Mouse (Mus musculus) G1E-ER4 (cell line): ENCODE measurements around the gene Tomm40. TPM values are rescaled to one million over a fixed set of nuclear protein-coding genes. Genes with fewer than 3 reads are reported as not detected.

ENCODE experiments used
- GATA1 ChIP-seq: IDR thresholded peaks from one replicate; pipeline ENCODE4 v1.8.0; 2012; ENCODE audit warnings: low read length, inconsistent platforms
- polyA plus RNA-seq: library from polyadenylated mRNA; stranded (reverse); fragments of >175 nt; gene quantifications from 2 replicates; pipeline ENCODE4 v1.2.3, GENCODE M21; 2012

Gene Tomm40
- polyA plus RNA-seq, 1 experiment: 694 TPM

DNA sequence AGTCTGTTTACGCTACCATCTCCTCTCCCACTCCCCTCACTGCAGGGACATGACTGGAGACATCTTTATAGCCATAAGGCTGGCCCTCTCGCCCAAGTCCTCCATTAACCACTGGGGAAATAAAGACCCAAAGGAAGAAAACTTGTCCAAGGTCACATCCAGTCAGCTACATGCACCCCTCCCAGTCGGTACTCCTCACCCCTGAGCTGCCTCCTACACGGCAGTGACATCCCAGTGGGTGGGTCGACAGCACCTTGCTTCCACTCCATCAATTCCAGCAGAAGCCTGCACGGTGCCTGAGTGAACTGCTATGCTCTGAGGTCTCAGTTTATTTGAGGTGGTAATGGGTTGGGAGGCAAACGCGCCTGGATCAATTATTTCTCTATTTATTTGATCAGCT lies 51.3 kb downstream of the Tomm40 start:
- TF ChIP-seq GATA1: no peak

DNA sequence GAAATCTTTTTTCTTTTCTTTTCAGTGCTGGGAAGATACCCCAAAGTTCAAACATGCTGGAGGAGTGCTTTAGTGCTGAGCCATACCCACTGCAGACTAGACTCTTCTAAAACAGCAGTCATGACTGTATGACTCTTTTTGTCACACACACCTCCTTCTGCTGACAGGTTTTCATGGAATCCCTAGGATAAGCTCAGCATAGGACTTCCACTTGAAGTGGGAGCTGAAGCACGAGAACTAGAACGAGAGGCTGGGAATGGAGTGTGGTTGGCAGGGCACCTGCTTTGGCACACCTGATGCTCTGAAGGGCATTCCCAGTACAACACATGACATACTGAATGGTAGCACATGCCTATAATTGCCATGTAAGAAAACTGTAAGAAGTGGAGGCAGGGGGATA lies 62.6 kb downstream of the Tomm40 start:
- TF ChIP-seq GATA1: no peak

Other genes with a start within 250 kb of the Tomm40 start
- gene Bloc1s3, start 207.1 kb downstream of the Tomm40 start, polyA plus RNA-seq: 7.4 and 10.3 TPM in 2 replicates
- 590 and 674 TPM in 2 replicates for gene Trappc6a, start 207.0 kb downstream of the Tomm40 start, polyA plus RNA-seq
- gene Nkpd1, start 197.6 kb downstream of the Tomm40 start, polyA plus RNA-seq: 0.40 and 0.71 TPM in 2 replicates
- 134 and 156 TPM in 2 replicates for gene Ppp1r37, start 152.4 kb downstream of the Tomm40 start, polyA plus RNA-seq
- 3.0 and 3.1 TPM in 2 replicates for gene Zfp296, start 138.2 kb downstream of the Tomm40 start, polyA plus RNA-seq
- gene Gemin7, start 137.8 kb downstream of the Tomm40 start, polyA plus RNA-seq: 91.7 and 117 TPM in 2 replicates
- gene Clasrp, start 111.0 kb downstream of the Tomm40 start, polyA plus RNA-seq: 263 and 292 TPM in 2 replicates
- 0.75 and 0.90 TPM in 2 replicates for gene Relb, start 86.0 kb downstream of the Tomm40 start, polyA plus RNA-seq
- gene Clptm1, start 50.4 kb downstream of the Tomm40 start, polyA plus RNA-seq: 149 and 193 TPM in 2 replicates
- not detected in 2 replicates for gene Apoc2, start 37.5 kb downstream of the Tomm40 start, polyA plus RNA-seq
- not detected in 2 replicates for gene Gm44805, start 34.0 kb downstream of the Tomm40 start, polyA plus RNA-seq
- not detected in 2 replicates for gene Apoc4, start 34.0 kb downstream of the Tomm40 start, polyA plus RNA-seq
- gene Apoc1, start 22.8 kb downstream of the Tomm40 start, polyA plus RNA-seq: 4.8 and 6.7 TPM in 2 replicates
- gene Apoe, start 16.2 kb downstream of the Tomm40 start, polyA plus RNA-seq: 23.7 and 28.1 TPM in 2 replicates
- gene Nectin2, start 35.0 kb upstream of the Tomm40 start, polyA plus RNA-seq: 49.4 and 58.6 TPM in 2 replicates
- gene Bcam, start 55.6 kb upstream of the Tomm40 start, polyA plus RNA-seq: not detected in 2 replicates
- gene Cblc, start 81.4 kb upstream of the Tomm40 start, polyA plus RNA-seq: not detected in 2 replicates
- not detected in 2 replicates for gene Bcl3, start 107.3 kb upstream of the Tomm40 start, polyA plus RNA-seq
- gene Gm19345, start 136.6 kb upstream of the Tomm40 start, polyA plus RNA-seq: not detected in 2 replicates
- gene Ceacam16, start 145.9 kb upstream of the Tomm40 start, polyA plus RNA-seq: 0.83 and 1.3 TPM in 2 replicates
- not detected in 2 replicates for gene Ceacam19, start 172.5 kb upstream of the Tomm40 start, polyA plus RNA-seq
- not detected in 2 replicates for gene Pvr, start 205.7 kb upstream of the Tomm40 start, polyA plus RNA-seq
- not detected in 2 replicates for gene Igsf23, start 235.3 kb upstream of the Tomm40 start, polyA plus RNA-seq
- gene Ceacam20, start 250.0 kb upstream of the Tomm40 start, polyA plus RNA-seq: not detected in 2 replicates